Mouse (Mus musculus) heart, postnatal 0 days (tissue): Measurements from ENCODE around the gene Gimap8. TPM values are rescaled to one million over a fixed set of nuclear protein-coding genes. Genes with fewer than 3 reads are reported as not detected.

Source experiments
- ATAC-seq: fragments of 200-750 bp; cut with Nextera tagmentation; 2 replicates; pipeline ENCODE4 v1.8.0; 2017; ENCODE audit warnings: low read depth, moderate number of reproducible peaks, moderate library complexity; ENCODE audit not compliant: insufficient read depth
- DNase-seq: peaks from one replicate; pipeline ENCODE4 v3.0.0-alpha.2; 2016; ENCODE audit warnings: low spot score
- H3K27ac ChIP-seq: fragments of 300-500 bp; sonication (generic); 2 replicates; pipeline ENCODE4 v1.5.1; 2014; ENCODE audit warnings: low read depth, mild to moderate bottlenecking
- H3K27me3 ChIP-seq: fragments of 300-500 bp; sonication (generic); 2 replicates; pipeline ENCODE4 v1.6.1; 2014; ENCODE audit warnings: low read length, mixed read lengths; ENCODE audit not compliant: control insufficient read depth, insufficient read depth
- H3K36me3 ChIP-seq: fragments of 300-500 bp; sonication (generic); replicated peaks from 2 replicates; pipeline ENCODE4 v1.6.1; 2014; ENCODE audit warnings: low read length, mixed read lengths; ENCODE audit not compliant: control insufficient read depth, insufficient read depth
- H3K4me1 ChIP-seq: fragments of 300-500 bp; sonication (generic); 2 replicates; pipeline ENCODE4 v1.6.1; 2014; ENCODE audit warnings: antibody characterized with exemption; ENCODE audit not compliant: control insufficient read depth, insufficient read depth
- H3K4me2 ChIP-seq: fragments of 300-500 bp; sonication (generic); 2 replicates; pipeline ENCODE4 v1.6.1; 2014; ENCODE audit warnings: low read depth, mild to moderate bottlenecking, low read length, moderate library complexity
- H3K4me3 ChIP-seq: fragments of 300-500 bp; sonication (generic); 2 replicates; pipeline ENCODE4 v1.5.1; 2014; ENCODE audit warnings: low read depth, low read length
- H3K9ac ChIP-seq: fragments of 300-500 bp; sonication (generic); replicated peaks from 2 replicates; pipeline ENCODE4 v1.6.1; 2014; ENCODE audit warnings: low read depth, low read length, mixed read lengths
- H3K9me3 ChIP-seq: fragments of 300-500 bp; sonication (generic); replicated peaks from 2 replicates; pipeline ENCODE4 v1.6.1; 2016; ENCODE audit warnings: low read length; ENCODE audit not compliant: control insufficient read depth
- CTCF ChIP-seq: IDR thresholded peaks from 2 replicates; pipeline ENCODE4 v1.5.1; 2016; ENCODE audit warnings: antibody characterized with exemption, control low read depth, low read depth
- EP300 ChIP-seq: IDR thresholded peaks from 2 replicates; pipeline ENCODE4 v1.6.1; 2016; ENCODE audit warnings: antibody characterized with exemption, low read depth
- WGBS: fragments of 180-500 bp; shearing (Covaris S2); extraction: QIAGEN DNeasy Blood & Tissue Kit; methylation state at CpG from one replicate; pipeline ENCODE4 v1.1.7; 2014; 5-methylcytosine and 5-hydroxymethylcytosine counted together
- polyA plus RNA-seq: library from polyadenylated mRNA; unstranded; fragments of >200 nt; fragmentation: Nextera tagmentation; extraction: Ambion mirVana; gene quantifications from 2 replicates; pipeline ENCODE4 v1.2.1, GENCODE M21; 2015
- total RNA-seq: library from RNA; depleted of rRNA; stranded (reverse); fragments of >200 nt; gene quantifications from 2 replicates; pipeline ENCODE4 v1.2.3, GENCODE M21; 2014; ENCODE audit warnings: low replicate concordance

Gene Gimap8
- total and polyA plus RNA-seq, 2 experiments from 2014 or later, result 0.15 to 2.7 TPM

DNA sequence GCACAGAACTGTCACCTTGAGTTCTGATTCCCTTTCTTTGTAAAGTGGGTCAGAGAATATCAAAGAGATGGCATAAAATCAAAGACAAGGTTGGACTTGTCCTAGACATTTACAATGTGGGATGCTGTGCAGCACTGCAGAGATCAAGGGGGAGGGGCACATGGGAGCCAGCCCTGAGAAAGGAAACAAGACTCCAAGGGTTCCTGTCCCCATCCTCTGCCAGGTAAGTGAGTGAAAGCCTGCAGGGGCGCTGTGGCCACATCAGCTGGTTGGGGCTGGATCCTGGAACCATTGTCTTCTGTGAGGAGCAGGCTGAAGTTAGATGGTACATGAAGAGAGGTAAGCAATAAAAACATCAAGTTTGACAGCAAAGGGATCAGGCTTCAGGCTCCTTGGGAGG lies 23.6 kb upstream of the Gimap8 start:
- no peak overlapping the region for H3K4me2 ChIP-seq
- DNase-seq (no peak), ATAC-seq (no peak)
- H3K9ac ChIP-seq, result no peak overlapping the region
- peaks cover 4% of the 10 kb centered on the region; the same call in 1 of the 2 replicates for H3K27me3 ChIP-seq
- H3K4me1 ChIP-seq, result 0 out of 2 replicates have a peak, but pooled peaks cover 9% of the 10 kb centered on the region
- peaks cover 24% of the 10 kb centered on the region for H3K36me3 ChIP-seq
- TF ChIP-seq EP300, result no peak
- no peak for TF ChIP-seq CTCF
- 37% methylated on average over 1 of the region's 1 CpGs for WGBS
- no peak overlapping the region for H3K4me3 ChIP-seq
- no peaks in the 10 kb centered on the region for H3K9me3 ChIP-seq
- H3K27ac ChIP-seq, result no peak overlapping the region

DNA sequence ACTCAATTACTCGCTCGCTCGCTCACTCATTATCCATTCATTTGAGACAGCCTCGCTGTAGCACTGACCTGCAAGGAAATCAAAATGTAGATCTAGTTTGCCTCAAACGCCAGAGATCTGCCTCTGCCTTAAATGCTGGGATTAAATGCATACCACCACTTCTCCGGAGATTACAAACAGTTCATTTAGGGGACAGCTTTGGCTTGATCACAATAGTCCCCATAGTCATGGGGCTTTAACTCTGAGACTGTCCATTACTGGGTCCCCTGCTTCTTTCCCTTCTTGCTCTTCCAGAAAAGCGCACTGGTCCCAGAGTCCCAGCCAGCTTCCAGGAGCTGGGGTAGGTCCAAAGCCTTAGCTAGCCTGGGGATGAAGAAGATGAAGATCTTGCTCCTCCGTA lies 20.6 kb upstream of the Gimap8 start, which contains the start of gene AI854703:
TSS of gene AI854703 (plus strand) at position 301 of the 400 bp plus-strand sequence.
- Histone ChIP-seq H3K4me3 (peak within 1 kb of the TSS; percentile 48), H3K4me2 (peak within 1 kb of the TSS; percentile 76), H3K9me3 (no peaks in the 10 kb centered on the region), H3K4me1 (peaks cover 20% of the 10 kb centered on the region), H3K36me3 (no peaks in the 10 kb centered on the region), H3K9ac (peak within 1 kb of the TSS; percentile 34; the same call in 1 of the 2 replicates), H3K27me3 (peaks cover 15% of the 10 kb centered on the region), H3K27ac (no peak within 1 kb of the TSS)
- DNase-seq (no peak), ATAC-seq (no peak)
- 42% methylated on average over 8 of the region's 8 CpGs for WGBS
- TF ChIP-seq CTCF (no peak), EP300 (no peak)

DNA sequence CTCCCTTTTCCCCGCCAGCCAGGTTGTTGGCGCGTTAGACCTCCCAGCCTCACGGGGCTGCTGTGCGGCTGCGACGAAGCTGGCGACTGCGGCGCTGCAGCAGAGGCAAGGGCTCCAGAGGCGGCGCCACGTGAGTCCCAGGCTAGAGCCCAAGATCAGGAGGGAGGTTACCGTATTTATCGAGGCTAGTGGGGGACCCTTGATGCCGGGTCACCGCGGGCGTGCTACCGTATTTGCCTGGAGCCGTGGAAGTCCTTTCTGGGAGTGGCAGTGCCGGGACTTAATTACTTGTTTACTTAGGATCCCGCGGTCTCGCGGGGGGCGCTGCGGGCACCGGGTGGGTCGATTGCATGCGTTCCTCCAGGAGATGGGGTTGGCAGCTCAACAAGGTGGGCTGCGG lies 20.1 kb upstream of the Gimap8 start:
- H3K4me1 ChIP-seq, result peaks cover 20% of the 10 kb centered on the region
- 1% methylated on average over 32 of the region's 32 CpGs for WGBS
- peaks cover 15% of the 10 kb centered on the region for H3K27me3 ChIP-seq
- peak; percentile 31 for DNase-seq
- no peaks in the 10 kb centered on the region for H3K36me3 ChIP-seq
- peak overlapping the region; percentile 48 for H3K4me3 ChIP-seq
- peak; percentile 45; the same call in 1 of the 2 replicates for ATAC-seq
- no peaks in the 10 kb centered on the region for H3K9me3 ChIP-seq
- peak overlapping the region; percentile 34; the same call in 1 of the 2 replicates for H3K9ac ChIP-seq
- H3K4me2 ChIP-seq, result peak overlapping the region; percentile 76
- TF ChIP-seq EP300 (no peak), CTCF (no peak)
- H3K27ac ChIP-seq, result no peak overlapping the region

DNA sequence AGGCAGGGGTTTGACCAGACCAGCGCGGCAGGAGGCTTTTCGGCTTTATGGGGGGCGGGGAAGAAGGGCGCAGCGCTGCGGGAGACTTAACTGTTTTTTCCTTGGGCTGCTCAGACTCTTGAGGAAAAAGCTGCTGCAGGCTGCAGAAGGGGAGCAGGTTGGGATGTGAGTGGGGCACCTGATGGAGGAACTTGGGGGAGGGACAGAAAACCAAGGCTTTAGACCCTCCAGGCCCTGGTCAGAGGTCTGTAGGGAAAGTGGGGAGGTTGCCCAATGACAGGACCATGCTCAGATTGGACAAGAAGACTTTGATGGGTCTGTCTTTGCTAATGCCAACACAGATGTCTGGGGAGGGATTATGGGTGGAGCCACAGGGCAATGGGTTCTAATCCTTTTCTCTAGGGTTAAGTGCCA lies 19.5 kb upstream of the Gimap8 start:
- Histone ChIP-seq H3K36me3 (no peaks in the 10 kb centered on the region), H3K27me3 (peaks cover 15% of the 10 kb centered on the region), H3K27ac (no peak overlapping the region), H3K4me2 (peak overlapping the region; percentile 76), H3K4me1 (peaks cover 20% of the 10 kb centered on the region), H3K9ac (peak overlapping the region; percentile 34; the same call in 1 of the 2 replicates), H3K9me3 (no peaks in the 10 kb centered on the region), H3K4me3 (peak overlapping the region; percentile 48)
- 13% methylated on average over 7 of the region's 7 CpGs for WGBS
- ATAC-seq (no peak), DNase-seq (no peak)
- TF ChIP-seq CTCF, result no peak
- no peak for TF ChIP-seq EP300

DNA sequence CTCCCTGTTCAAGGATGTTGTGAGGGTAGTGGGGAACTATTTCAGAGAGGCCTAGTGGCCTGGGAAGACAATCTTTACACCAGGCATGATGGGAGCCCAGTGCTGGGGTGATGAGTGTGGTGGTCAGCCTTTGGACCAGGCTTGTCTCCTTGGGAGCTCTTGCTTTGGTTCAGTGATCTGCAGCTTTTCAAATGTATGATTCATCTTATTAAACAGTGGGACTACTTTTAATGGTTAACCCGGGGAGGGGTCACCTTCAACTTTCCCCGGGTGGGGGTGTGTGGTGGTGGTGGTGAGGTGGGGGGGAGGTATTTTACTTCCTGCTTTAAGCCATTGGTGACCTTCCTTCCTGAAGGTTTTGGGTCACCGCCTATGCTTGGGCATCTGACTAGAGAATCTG lies 18.7 kb upstream of the Gimap8 start:
- DNase-seq (no peak), ATAC-seq (no peak)
- no peaks in the 10 kb centered on the region for H3K36me3 ChIP-seq
- H3K9ac ChIP-seq, result no peak overlapping the region
- WGBS, result 75% methylated on average over 3 of the region's 3 CpGs
- no peak overlapping the region for H3K4me2 ChIP-seq
- no peaks in the 10 kb centered on the region for H3K9me3 ChIP-seq
- peaks cover 15% of the 10 kb centered on the region for H3K27me3 ChIP-seq
- peaks cover 20% of the 10 kb centered on the region for H3K4me1 ChIP-seq
- no peak for TF ChIP-seq EP300
- TF ChIP-seq CTCF, result no peak
- H3K27ac ChIP-seq, result no peak overlapping the region
- H3K4me3 ChIP-seq, result no peak overlapping the region
